Mouse (Mus musculus): ENCODE data around the gene Ptprc. TPM values are rescaled to one million over a fixed set of nuclear protein-coding genes. Genes with fewer than 3 reads are reported as not detected.

The Ptprc gene
- total and polyA plus RNA-seq, 3 experiments, result 120 to 211 (median 136) TPM

DNA sequence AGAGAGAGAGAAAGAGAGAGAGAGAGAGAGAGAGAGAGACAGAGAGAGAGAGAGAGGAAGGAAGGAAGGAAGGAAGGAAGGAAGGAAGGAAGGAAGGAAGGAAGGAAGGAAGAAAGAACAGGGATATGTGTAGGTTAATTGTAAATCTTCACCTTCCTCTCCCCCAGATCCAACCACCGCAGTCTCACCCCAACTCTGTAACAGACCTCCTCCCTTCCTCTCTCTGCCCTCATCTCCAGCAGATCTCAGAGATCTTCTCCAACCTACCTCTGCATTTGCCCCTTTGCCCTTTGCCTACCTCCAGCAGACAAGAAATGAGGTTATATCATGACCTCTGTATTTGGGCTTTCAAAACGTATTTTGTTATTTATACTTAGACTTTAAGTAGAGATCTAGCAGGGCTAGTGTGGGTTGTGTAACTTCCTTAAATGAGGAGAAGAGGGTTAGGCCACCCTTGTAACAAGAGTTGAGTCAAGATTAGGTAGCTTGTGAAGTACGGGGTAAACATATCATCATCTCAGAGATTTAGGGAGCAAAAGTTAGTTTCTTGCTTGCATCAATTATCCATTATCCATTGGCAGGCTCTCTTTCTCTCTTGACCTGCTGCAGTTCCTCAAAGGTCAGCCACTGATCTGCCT is 35.0 kb upstream of the Ptprc start:
- TF ChIP-seq ELF1 (IDR thresholded peaks at IDR 0.05; ENCODE audit: low read depth, low read length), result no peak
- no peak for TF ChIP-seq MAFK (IDR thresholded peaks at IDR 0.05; ENCODE audit: insufficient replicate concordance, low read length)
- no peak for TF ChIP-seq ZKSCAN1 (IDR thresholded peaks at IDR 0.05; ENCODE audit: borderline replicate concordance, low read depth, low read length)
- Histone ChIP-seq H3K9me3 (replicated peaks; ENCODE audit: low read length) (no peaks in the 10 kb centered on the region), H3K79me2 (replicated peaks; ENCODE audit: control insufficient read depth, extremely low read depth, insufficient read depth, poor library complexity, severe bottlenecking) (no peaks in the 10 kb centered on the region), H3K27ac (ENCODE audit: insufficient read depth, low read depth) (no peak overlapping the region), H3K27me3 (replicated peaks) (no peaks in the 10 kb centered on the region), H3K4me3 (replicated peaks in 1 of 3; ENCODE audit: low read depth in 2 of 3, low read length in 2 of 3, poor library complexity in 1 of 3) (no peak overlapping the region), H3K36me3 (replicated peaks in 1 of 2; ENCODE audit: control insufficient read depth in 1 of 2, insufficient read depth in 1 of 2, low read length in 1 of 2) (no peaks in the 10 kb centered on the region), H3K9ac (ENCODE audit: insufficient read depth, low read depth) (no peak overlapping the region), H3K4me1 (ENCODE audit: control insufficient read depth in 1 of 2, insufficient read depth in 2 of 2) (peaks cover 0 to 3% of the 10 kb centered on the region in 2 experiments; a peak in 1 of 4 replicates), H3K4me2 (ENCODE audit: insufficient read depth, low read depth, poor library complexity, severe bottlenecking) (no peak overlapping the region)
- dilution Hi-C loops (cut with MboI; ENCODE audit: extremely low pct_ligation_motif_present, extremely low pct_unique_long_range_greater_than_20kb, low sequenced_read_pairs) (no loop called here), in situ Hi-C loops (cut with MboI; ENCODE audit: low pct_ligation_motif_present, low pct_unique_long_range_greater_than_20kb, low sequenced_read_pairs) (no loop called here)
- no peak for DNase-seq (ENCODE audit: extremely low read depth)

DNA sequence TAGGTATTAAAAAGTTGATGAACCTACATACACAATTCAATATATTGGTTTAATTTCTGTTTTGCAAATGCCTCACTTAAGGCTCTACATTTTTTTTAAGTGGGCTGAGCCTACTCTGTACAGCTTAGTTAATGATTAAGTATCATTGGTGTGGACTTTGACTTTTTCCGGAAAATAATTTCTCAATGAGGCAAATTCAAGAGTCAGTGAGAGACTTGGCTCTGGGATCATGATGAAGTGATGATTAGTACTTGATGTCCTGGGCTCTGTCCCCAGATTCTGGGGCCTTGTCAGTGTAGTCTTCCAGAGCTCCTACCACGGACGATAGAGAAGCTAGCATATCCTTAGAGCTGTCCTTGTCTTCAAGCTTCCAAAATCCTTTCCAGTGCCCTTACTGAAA is 34.2 kb upstream of the Ptprc start:
- Histone ChIP-seq H3K4me3 (replicated peaks in 1 of 3; ENCODE audit: low read depth in 2 of 3, low read length in 2 of 3, poor library complexity in 1 of 3) (no peak overlapping the region), H3K4me2 (ENCODE audit: insufficient read depth, low read depth, poor library complexity, severe bottlenecking) (no peak overlapping the region), H3K9ac (ENCODE audit: insufficient read depth, low read depth) (no peak overlapping the region), H3K9me3 (replicated peaks; ENCODE audit: low read length) (no peaks in the 10 kb centered on the region), H3K4me1 (ENCODE audit: control insufficient read depth in 1 of 2, insufficient read depth in 2 of 2) (peaks cover 0 to 3% of the 10 kb centered on the region in 2 experiments; a peak in 1 of 4 replicates), H3K27ac (ENCODE audit: insufficient read depth, low read depth) (no peak overlapping the region), H3K36me3 (replicated peaks in 1 of 2; ENCODE audit: control insufficient read depth in 1 of 2, insufficient read depth in 1 of 2, low read length in 1 of 2) (no peaks in the 10 kb centered on the region), H3K27me3 (replicated peaks) (no peaks in the 10 kb centered on the region), H3K79me2 (replicated peaks; ENCODE audit: control insufficient read depth, extremely low read depth, insufficient read depth, poor library complexity, severe bottlenecking) (no peaks in the 10 kb centered on the region)
- dilution Hi-C loops (cut with MboI; ENCODE audit: extremely low pct_ligation_motif_present, extremely low pct_unique_long_range_greater_than_20kb, low sequenced_read_pairs), result no loop called here
- in situ Hi-C loops (cut with MboI; ENCODE audit: low pct_ligation_motif_present, low pct_unique_long_range_greater_than_20kb, low sequenced_read_pairs), result no loop called here
- TF ChIP-seq ETS1 (conservative IDR thresholded peaks at IDR 0.05; ENCODE audit: low read depth, low read length), result no peak
- no peak for TF ChIP-seq RAD21 (IDR thresholded peaks at IDR 0.05; ENCODE audit: low read depth, low read length)
- no peak for TF ChIP-seq HCFC1 (IDR thresholded peaks at IDR 0.05; ENCODE audit: low read depth, low read length)
- no peak for TF ChIP-seq IRF4 (IDR thresholded peaks at IDR 0.05; ENCODE audit: low read depth, low read length)
- no peak for TF ChIP-seq EP300 (IDR thresholded peaks at IDR 0.05; ENCODE audit: low read length)
- no peak for TF ChIP-seq USF1 (IDR thresholded peaks at IDR 0.05; ENCODE audit: low read depth, low read length)
- TF ChIP-seq MYC (IDR thresholded peaks at IDR 0.05; ENCODE audit: low read depth, low read length), result no peak
- no peak for TF ChIP-seq PAX5 (IDR thresholded peaks at IDR 0.05; ENCODE audit: low read length)
- TF ChIP-seq MAX (IDR thresholded peaks at IDR 0.05; ENCODE audit: low read length), result no peak
- no peak for TF ChIP-seq MEF2A (IDR thresholded peaks at IDR 0.05; ENCODE audit: borderline replicate concordance, low read depth, low read length)
- TF ChIP-seq MAFK (IDR thresholded peaks at IDR 0.05; ENCODE audit: insufficient replicate concordance, low read length), result no peak
- TF ChIP-seq SIN3A (IDR thresholded peaks at IDR 0.05; ENCODE audit: low read length), result no peak
- DNase-seq (ENCODE audit: extremely low read depth), result no peak

Measured in CH12.LX (cell line).